Mouse (Mus musculus): ENCODE measurements around the gene Vps37d. TPM values are rescaled to one million over a fixed set of nuclear protein-coding genes. Genes with fewer than 3 reads are reported as not detected.

Vps37d gene
- 6.1 and 9.1 TPM in 2 replicates for polyA plus RNA-seq (2015; fragmentation: Nextera tagmentation; extraction: Ambion mirVana)

DNA sequence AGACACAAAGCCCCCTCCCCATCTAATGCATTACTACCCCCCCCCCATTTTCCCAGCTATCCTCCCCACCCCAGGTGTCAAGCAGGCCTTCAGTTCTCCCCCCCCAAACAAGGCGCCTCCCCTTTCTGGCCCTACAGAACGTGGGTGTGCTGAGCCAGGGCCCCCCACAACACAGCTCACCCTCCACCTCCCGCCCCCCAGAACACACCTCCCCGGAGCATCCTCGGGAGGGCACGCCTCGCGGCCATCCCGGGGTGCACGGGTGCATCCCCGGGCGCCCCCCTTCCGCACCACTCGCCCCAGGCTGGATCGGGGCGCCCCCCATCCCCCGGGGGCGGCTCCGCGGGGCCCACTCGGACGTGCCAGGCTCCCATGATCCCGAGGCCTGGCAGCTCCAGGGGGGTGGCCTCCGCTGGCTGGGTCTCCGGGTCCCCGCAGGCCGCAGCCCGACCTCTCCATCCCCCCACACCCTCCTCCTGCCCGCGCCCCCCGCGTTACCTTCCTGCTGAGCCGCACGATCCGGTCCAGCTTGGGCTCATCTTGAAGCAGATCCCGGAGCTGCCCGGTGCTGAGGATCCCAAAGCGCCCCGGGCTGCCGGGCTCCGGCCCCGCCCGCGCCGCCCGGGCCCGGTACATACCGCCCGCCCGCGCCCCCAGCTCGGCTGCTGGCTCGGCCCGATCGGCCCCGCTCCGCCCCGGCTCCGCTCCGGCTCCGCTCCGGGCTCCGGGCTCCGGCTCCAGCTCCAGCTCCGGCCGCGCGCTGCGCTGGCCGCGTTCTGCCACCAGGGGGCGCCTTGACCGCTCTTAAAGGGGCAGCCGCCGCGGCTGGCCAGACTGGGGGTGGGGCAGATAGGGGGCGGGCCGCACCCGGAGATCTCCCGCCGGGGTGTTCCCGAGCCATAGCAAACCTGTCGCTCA, at the start of gene Vps37d:
Vps37d (minus strand) TSS at position 703 of the 918 bp plus-strand sequence.
- H3K4me2 ChIP-seq: peak within 1 kb of the TSS; percentile 90
- H3K27me3 ChIP-seq: no peaks in the 10 kb centered on the region
- 2% methylated on average over 50 of the region's 83 CpGs for WGBS
- ATAC-seq (ENCODE audit: borderline replicate concordance, extremely low read depth, low FRiP score, low TSS enrichment): peak; percentile 83
- peak within 1 kb of the TSS; percentile 65 for H3K27ac ChIP-seq
- H3K36me3 ChIP-seq: no peaks in the 10 kb centered on the region
- peak within 1 kb of the TSS; percentile 80 for H3K4me3 ChIP-seq
- H3K9me3 ChIP-seq: no peaks in the 10 kb centered on the region
- peak within 1 kb of the TSS; percentile 89 for H3K9ac ChIP-seq
- H3K4me1 ChIP-seq: peaks cover 24% of the 10 kb centered on the region

DNA sequence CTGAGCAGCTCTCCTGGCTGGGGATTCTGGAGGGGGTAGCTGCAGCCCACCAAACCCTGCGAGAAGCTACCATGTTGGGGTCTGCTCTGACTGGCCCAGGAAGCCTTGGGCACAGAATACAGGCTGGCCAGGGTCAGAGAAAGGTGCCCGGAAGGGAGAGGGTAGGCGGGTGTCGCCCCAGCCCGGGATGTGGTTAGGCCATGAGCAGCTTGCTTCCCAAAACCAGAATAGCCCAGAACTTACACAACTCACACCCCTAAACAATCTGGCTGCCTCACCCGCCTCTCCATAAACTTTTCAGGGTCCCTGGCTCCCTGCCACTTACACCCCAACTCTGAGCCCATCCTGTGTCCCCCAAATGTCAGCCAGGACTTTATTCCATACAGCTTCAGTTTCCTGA, 49.6 kb upstream of the Vps37d start:
- H3K4me1 ChIP-seq: no peaks in the 10 kb centered on the region
- H3K4me2 ChIP-seq: no peak overlapping the region
- no peak overlapping the region for H3K9ac ChIP-seq
- H3K36me3 ChIP-seq: no peaks in the 10 kb centered on the region
- no peak for ATAC-seq (ENCODE audit: borderline replicate concordance, extremely low read depth, low FRiP score, low TSS enrichment)
- H3K4me3 ChIP-seq: no peak overlapping the region
- H3K27ac ChIP-seq: no peak overlapping the region
- 77% methylated on average over 6 of the region's 6 CpGs for WGBS
- no peaks in the 10 kb centered on the region for H3K9me3 ChIP-seq
- H3K27me3 ChIP-seq: peaks cover 9% of the 10 kb centered on the region

DNA sequence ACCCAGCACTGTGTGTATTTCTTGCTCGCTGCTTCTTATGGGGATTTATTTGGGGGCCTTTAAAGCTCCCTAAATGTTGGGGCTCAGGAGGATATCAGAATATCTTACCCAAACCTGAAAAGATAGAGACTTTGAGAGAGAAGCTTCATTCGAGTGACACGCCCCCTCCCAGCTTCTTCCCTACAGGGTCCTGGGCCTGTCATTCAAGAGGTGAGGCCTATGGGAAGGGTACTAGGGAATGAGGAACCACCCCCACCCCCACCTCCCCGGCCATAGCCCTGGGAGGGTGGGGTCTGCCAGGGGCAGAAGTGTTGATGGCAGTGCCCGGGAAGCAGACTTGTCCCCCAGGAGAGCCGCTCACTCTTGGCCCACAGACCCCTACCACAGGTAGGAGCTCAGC, 48.1 kb upstream of the Vps37d start:
- H3K9ac ChIP-seq: no peak overlapping the region
- ATAC-seq (ENCODE audit: borderline replicate concordance, extremely low read depth, low FRiP score, low TSS enrichment): no peak
- no peak overlapping the region for H3K4me2 ChIP-seq
- no peaks in the 10 kb centered on the region for H3K9me3 ChIP-seq
- no peak overlapping the region for H3K27ac ChIP-seq
- H3K4me3 ChIP-seq: no peak overlapping the region
- H3K27me3 ChIP-seq: peaks cover 11% of the 10 kb centered on the region
- H3K4me1 ChIP-seq: no peaks in the 10 kb centered on the region
- 51% methylated on average over 6 of the region's 6 CpGs for WGBS
- H3K36me3 ChIP-seq: no peaks in the 10 kb centered on the region

DNA sequence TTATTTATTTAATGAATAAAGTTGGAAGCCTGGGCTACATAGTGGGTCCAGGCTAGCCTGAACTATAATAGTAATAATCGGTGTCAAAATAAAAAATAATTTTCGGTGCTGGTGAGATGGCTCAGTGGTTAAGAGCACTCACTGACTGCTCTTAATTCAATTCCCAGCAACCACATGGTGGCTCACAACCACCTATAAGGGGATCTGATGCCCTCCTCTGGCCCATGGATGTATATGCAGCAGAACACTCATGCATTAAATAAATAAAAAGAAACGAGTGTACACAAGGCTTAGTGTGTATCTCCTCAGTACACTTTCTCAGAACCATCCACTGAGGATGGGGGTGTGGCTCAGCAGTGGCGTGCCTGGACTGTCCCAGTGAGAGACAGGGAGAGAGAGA, 42.7 kb upstream of the Vps37d start:
- H3K27me3 ChIP-seq: peaks cover 15% of the 10 kb centered on the region
- H3K27ac ChIP-seq: no peak overlapping the region
- no peak overlapping the region for H3K4me2 ChIP-seq
- H3K9ac ChIP-seq: no peak overlapping the region
- ATAC-seq (ENCODE audit: borderline replicate concordance, extremely low read depth, low FRiP score, low TSS enrichment): no peak
- peaks cover 7% of the 10 kb centered on the region for H3K4me1 ChIP-seq
- 52% methylated on average over 4 of the region's 4 CpGs for WGBS
- H3K4me3 ChIP-seq: no peak overlapping the region
- no peaks in the 10 kb centered on the region for H3K36me3 ChIP-seq
- no peaks in the 10 kb centered on the region for H3K9me3 ChIP-seq

DNA sequence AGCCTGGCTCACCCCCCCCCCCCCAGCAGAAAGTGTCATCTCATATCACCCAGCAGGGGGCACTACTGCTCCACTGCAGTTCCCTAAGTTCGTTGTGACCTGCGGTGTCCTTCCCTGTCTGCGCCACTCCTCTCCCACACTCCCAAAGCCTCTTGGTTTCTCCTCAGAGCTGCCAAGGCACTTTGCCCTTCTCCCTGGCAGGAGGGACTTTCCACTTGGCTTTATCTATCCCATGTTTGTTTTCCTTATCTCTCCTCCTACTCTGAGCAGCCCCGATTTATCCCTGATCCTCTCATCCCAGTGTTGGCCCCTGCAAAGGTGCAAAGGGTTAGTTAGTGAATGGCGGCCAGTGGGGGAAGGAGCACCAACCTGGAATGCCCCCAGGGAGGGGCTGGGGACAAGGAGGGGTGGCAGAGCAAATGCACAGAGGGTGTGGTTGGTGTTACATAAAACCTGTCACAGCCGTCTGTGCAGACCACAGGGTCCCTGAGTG, 40.6 kb upstream of the Vps37d start:
- H3K9ac ChIP-seq: no peak overlapping the region
- ATAC-seq (ENCODE audit: borderline replicate concordance, extremely low read depth, low FRiP score, low TSS enrichment): peak; percentile 64
- peaks cover 15% of the 10 kb centered on the region for H3K27me3 ChIP-seq
- no peak overlapping the region for H3K4me3 ChIP-seq
- H3K36me3 ChIP-seq: no peaks in the 10 kb centered on the region
- H3K27ac ChIP-seq: peak overlapping the region; percentile 50
- peaks cover 7% of the 10 kb centered on the region for H3K4me1 ChIP-seq
- no peaks in the 10 kb centered on the region for H3K9me3 ChIP-seq
- 7% methylated on average over 6 of the region's 6 CpGs for WGBS
- H3K4me2 ChIP-seq: peak overlapping the region; percentile 24; the same call in 1 of the 2 replicates

DNA sequence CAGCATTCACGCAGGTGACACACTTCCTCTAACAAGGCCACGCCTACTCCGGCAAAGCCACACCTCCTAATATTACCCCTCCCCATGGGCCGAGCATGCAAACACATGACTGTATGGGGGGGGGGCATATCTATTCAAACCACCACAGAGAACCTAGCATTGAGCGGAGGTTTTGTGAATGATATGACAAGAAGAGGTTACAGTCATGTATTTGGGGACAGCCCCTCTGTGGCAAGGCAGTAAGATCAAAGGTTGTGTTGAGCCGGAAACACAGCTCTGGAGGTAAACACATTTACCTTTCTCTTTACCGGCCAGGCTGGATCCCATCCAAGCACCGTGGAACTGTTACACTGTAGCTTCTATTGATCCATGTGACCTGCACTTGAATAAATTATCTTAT, 37.2 kb upstream of the Vps37d start:
- no peak overlapping the region for H3K4me3 ChIP-seq
- H3K27me3 ChIP-seq: 0 out of 2 replicates have a peak, but pooled peaks cover under 1% of the 10 kb centered on the region
- H3K9me3 ChIP-seq: no peaks in the 10 kb centered on the region
- H3K9ac ChIP-seq: no peak overlapping the region
- no peaks in the 10 kb centered on the region for H3K36me3 ChIP-seq
- H3K27ac ChIP-seq: no peak overlapping the region
- no peak overlapping the region for H3K4me2 ChIP-seq
- ATAC-seq (ENCODE audit: borderline replicate concordance, extremely low read depth, low FRiP score, low TSS enrichment): no peak
- peaks cover 7% of the 10 kb centered on the region for H3K4me1 ChIP-seq
- WGBS: 74% methylated on average over 8 of the region's 8 CpGs

DNA sequence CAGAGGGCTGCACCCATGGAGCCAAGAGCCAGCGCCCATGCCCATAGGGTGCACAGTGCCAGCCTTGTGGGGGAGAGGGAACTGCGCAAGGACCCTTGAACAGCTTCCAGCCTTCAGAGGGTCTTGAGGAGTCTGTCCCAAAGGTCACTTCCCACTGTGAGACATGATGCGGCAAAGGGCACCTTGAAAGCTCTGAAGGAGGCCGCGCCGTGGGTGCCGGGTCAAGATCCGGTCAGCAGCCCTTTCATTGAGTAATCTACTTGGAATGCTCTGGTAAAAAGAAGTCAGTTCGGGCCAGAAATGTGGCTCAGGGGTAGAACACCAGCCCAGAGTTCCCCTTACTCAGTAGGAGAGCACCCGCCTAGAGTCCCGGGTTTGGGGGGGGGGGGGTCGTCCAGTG, 35.7 kb upstream of the Vps37d start:
- H3K4me1 ChIP-seq: peaks cover 6% of the 10 kb centered on the region
- H3K4me3 ChIP-seq: no peak overlapping the region
- H3K9ac ChIP-seq: no peak overlapping the region
- ATAC-seq (ENCODE audit: borderline replicate concordance, extremely low read depth, low FRiP score, low TSS enrichment): no peak
- H3K27ac ChIP-seq: no peak overlapping the region
- WGBS: 87% methylated on average over 12 of the region's 12 CpGs
- H3K4me2 ChIP-seq: no peak overlapping the region
- H3K27me3 ChIP-seq: peaks cover 15% of the 10 kb centered on the region; the same call in 1 of the 2 replicates
- H3K36me3 ChIP-seq: no peaks in the 10 kb centered on the region
- H3K9me3 ChIP-seq: no peaks in the 10 kb centered on the region

DNA sequence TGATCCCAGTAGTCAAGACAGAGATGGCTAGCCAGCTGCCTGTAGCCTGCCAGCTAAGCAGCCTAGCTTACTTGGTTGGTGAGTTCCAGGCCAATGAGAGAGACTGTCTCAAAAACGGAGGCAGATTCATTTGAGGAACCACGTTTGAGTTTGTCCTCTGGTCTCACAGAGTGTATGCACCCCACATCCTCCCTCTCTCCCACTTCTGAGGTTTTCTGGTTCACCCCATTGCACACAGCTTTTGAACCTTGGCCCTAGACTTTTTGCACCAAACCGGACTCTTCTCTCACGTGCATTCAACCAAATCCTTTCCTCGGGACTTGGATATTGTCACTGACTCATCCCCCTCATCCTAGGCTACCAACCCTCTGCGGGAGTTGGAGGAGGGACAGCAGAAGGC, 31.9 kb upstream of the Vps37d start:
- no peak overlapping the region for H3K9ac ChIP-seq

DNA sequence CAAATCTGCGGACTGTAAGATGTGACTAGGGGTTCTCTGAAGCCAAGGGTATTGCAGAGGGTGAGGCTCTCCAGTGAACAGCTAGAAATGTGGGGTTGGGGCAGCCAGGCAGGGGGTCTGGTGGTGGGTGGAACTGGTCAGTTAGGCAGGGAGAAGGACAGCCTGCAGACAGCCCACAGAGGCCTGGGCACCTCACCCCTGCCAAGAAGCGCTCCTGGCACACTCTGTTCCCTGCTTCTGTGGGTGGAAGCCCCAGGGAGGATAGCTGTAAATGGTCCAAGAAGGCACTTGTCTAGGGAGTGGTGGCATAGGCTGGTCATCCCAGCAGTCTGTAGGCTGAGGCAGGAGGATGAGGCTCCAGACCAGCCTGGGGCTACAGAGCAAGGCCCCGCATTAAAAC, 31.4 kb upstream of the Vps37d start:
- 88% methylated on average over 3 of the region's 3 CpGs for WGBS
- Histone ChIP-seq H3K36me3 (no peaks in the 10 kb centered on the region), H3K4me3 (no peak overlapping the region), H3K4me2 (no peak overlapping the region), H3K9ac (no peak overlapping the region), H3K9me3 (no peaks in the 10 kb centered on the region), H3K27me3 (peaks cover 56% of the 10 kb centered on the region), H3K4me1 (peaks cover 15% of the 10 kb centered on the region), H3K27ac (no peak overlapping the region)
- no peak for ATAC-seq (ENCODE audit: borderline replicate concordance, extremely low read depth, low FRiP score, low TSS enrichment)

More for the DNA sequence above, 31.9 kb upstream of the Vps37d start:
- Histone ChIP-seq H3K4me2 (no peak overlapping the region), H3K9me3 (no peaks in the 10 kb centered on the region), H3K27ac (no peak overlapping the region), H3K4me3 (no peak overlapping the region), H3K4me1 (peaks cover 15% of the 10 kb centered on the region), H3K36me3 (no peaks in the 10 kb centered on the region), H3K27me3 (peaks cover 52% of the 10 kb centered on the region)
- WGBS: 72% methylated on average over 6 of the region's 6 CpGs
- no peak for ATAC-seq (ENCODE audit: borderline replicate concordance, extremely low read depth, low FRiP score, low TSS enrichment)

DNA sequence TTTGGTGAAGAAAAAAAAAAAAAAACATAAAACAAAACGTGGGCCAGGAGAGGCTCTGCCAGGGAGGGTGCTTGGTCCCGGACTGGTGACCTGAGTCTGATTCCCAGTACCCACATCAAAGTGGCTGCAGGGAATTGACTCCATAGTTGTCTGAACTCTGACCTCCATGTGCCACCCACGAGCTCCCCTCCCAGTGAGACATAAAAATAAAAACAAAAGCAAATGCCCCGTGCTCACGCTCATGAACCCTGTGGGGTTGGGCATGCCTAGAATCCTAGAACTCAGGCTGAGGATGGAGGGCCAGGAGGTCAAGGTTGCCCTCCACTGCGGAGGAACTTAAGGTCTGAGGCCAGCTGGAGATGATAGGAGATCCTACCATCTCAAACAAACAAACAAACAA, 31.0 kb upstream of the Vps37d start:
- 50% methylated on average over 6 of the region's 6 CpGs for WGBS
- peaks cover 56% of the 10 kb centered on the region for H3K27me3 ChIP-seq
- no peaks in the 10 kb centered on the region for H3K9me3 ChIP-seq
- no peaks in the 10 kb centered on the region for H3K36me3 ChIP-seq
- no peak overlapping the region for H3K9ac ChIP-seq
- no peak for ATAC-seq (ENCODE audit: borderline replicate concordance, extremely low read depth, low FRiP score, low TSS enrichment)
- H3K4me2 ChIP-seq: no peak overlapping the region
- no peak overlapping the region for H3K4me3 ChIP-seq
- H3K27ac ChIP-seq: no peak overlapping the region
- peaks cover 15% of the 10 kb centered on the region for H3K4me1 ChIP-seq

DNA sequence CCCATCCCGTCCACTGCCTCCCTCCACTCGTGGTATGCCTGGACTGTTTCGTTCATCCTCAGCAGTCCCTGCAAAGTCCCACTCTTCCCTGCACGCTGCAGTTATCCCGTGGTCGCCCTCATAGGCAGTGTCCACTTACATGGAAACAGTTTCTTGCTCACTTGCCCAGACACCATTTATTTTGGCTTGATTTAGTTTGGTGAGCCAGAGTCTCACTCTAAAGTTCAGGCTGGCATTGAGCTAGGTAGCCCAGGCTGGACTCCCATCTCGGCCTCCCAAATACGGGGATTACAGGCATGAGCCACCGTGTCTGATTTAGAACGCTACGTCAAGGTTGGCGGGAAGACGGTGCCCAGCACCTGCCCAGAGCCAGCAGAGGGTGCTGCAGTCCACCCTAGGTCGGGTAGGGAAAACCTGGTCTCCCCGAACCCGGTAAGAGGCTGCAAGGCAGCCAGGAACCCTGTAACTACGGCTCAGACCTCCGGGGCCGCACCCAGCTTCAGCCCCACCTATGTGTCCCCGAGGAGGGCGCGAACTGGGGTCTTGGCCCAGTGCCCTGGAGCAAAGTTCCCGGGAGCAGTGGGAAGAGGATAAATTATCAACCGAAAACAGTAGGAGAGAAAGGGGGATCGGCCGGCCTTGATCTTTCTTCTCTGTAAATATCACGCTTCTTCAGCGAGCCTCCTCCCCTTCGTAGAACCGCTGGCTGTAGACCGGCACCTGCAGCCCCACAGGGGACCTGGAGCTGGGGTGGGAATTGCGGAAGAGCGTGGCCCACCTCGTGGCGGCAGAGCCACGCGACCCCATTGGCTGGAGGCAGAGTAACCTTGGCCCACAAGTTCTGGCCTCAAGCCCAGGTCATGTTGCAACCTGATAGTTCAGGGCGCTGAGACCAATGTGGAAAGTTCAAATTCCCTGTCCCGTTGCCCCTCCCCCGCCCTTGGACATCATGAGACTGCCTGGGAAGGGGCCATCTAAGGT, 29.7 kb upstream of the Vps37d start:
- Histone ChIP-seq H3K9me3 (no peaks in the 10 kb centered on the region), H3K4me3 (peak overlapping the region; percentile 49), H3K9ac (0 out of 2 replicates have a peak overlapping the region, but pooled peaks have one; percentile 8), H3K27me3 (peaks cover 56% of the 10 kb centered on the region), H3K4me2 (peak overlapping the region; percentile 95), H3K4me1 (peaks cover 15% of the 10 kb centered on the region), H3K27ac (no peak overlapping the region), H3K36me3 (no peaks in the 10 kb centered on the region)
- WGBS: 8% methylated on average over 40 of the region's 40 CpGs
- ATAC-seq (ENCODE audit: borderline replicate concordance, extremely low read depth, low FRiP score, low TSS enrichment): peak; percentile 62; the same call in 1 of the 2 replicates
